Mouse (Mus musculus): ENCODE data around the gene Crybg1. TPM values are rescaled to one million over a fixed set of nuclear protein-coding genes. Genes with fewer than 3 reads are reported as not detected.
"Not testable (repeated sequence)": the region's sequence is repeated elsewhere in the genome, so short reads cannot be mapped to it uniquely, and the experiment has no call there.

Gene Crybg1
- polyA plus RNA-seq, 1 experiment from 2014 or later: 0.30 TPM

GRCm38 (mm10) chr10:43928596-43928995 lies 220.1 kb downstream of the Crybg1 start:
- peaks cover 60% of the 10 kb centered on the region for H3K36me3 ChIP-seq
- no peaks in the 10 kb centered on the region for H3K9me3 ChIP-seq (replicated peaks)
- no peak overlapping the region for H3K4me2 ChIP-seq

GRCm38 (mm10) chr10:43927736-43928135 lies 220.9 kb downstream of the Crybg1 start:
- no peak for ATAC-seq
- no peaks in the 10 kb centered on the region for H3K9me3 ChIP-seq (replicated peaks)
- no peaks in the 10 kb centered on the region for H3K27me3 ChIP-seq (replicated peaks)
- no peak overlapping the region for H3K4me3 ChIP-seq
- no peak overlapping the region for H3K9ac ChIP-seq
- H3K4me2 ChIP-seq: no peak overlapping the region
- 72% methylated on average over 8 of the region's 8 CpGs for WGBS (ENCODE audit: insufficient replicate concordance)
- H3K36me3 ChIP-seq: peaks cover 56% of the 10 kb centered on the region
- H3K27ac ChIP-seq: no peak overlapping the region
- H3K4me1 ChIP-seq: no peaks in the 10 kb centered on the region

More at GRCm38 (mm10) chr10:43928596-43928995, 220.1 kb downstream of the Crybg1 start:
- no peak overlapping the region for H3K9ac ChIP-seq
- 66% methylated on average over 5 of the region's 5 CpGs for WGBS (ENCODE audit: insufficient replicate concordance)
- no peak for ATAC-seq
- H3K27me3 ChIP-seq (replicated peaks): no peaks in the 10 kb centered on the region
- H3K4me1 ChIP-seq: no peaks in the 10 kb centered on the region
- no peak overlapping the region for H3K4me3 ChIP-seq
- no peak overlapping the region for H3K27ac ChIP-seq

GRCm38 (mm10) chr10:43925776-43926175 lies 222.9 kb downstream of the Crybg1 start:
- not testable (repeated sequence) for H3K4me2 ChIP-seq; H3K27ac ChIP-seq; H3K9me3 ChIP-seq (replicated peaks); H3K4me1 ChIP-seq; H3K27me3 ChIP-seq (replicated peaks); H3K4me3 ChIP-seq; H3K9ac ChIP-seq; ATAC-seq
- WGBS (ENCODE audit: insufficient replicate concordance): 86% methylated on average over 9 of the region's 9 CpGs
- peaks cover 50% of the 10 kb centered on the region for H3K36me3 ChIP-seq

- H3K9ac ChIP-seq: no peak overlapping the region
- no peak overlapping the region for H3K4me2 ChIP-seq
- H3K4me1 ChIP-seq: 0 out of 2 replicates have a peak, but pooled peaks cover 4% of the 10 kb centered on the region
- H3K4me3 ChIP-seq: no peak overlapping the region
- H3K27ac ChIP-seq: no peak overlapping the region
- no peaks in the 10 kb centered on the region for H3K27me3 ChIP-seq (replicated peaks)
- peaks cover 29% of the 10 kb centered on the region for H3K36me3 ChIP-seq
- no peaks in the 10 kb centered on the region for H3K9me3 ChIP-seq (replicated peaks)
- 90% methylated on average over 3 of the region's 3 CpGs for WGBS (ENCODE audit: insufficient replicate concordance)
- ATAC-seq: no peak
These were observed 225.6 kb downstream of the Crybg1 start for GRCm38 (mm10) chr10:43923096-43923495.

- ATAC-seq: 0 out of 2 replicates have a peak, but pooled peaks have one; percentile 44
- Histone ChIP-seq H3K4me3 (no peak overlapping the region), H3K27me3 (replicated peaks) (no peaks in the 10 kb centered on the region), H3K36me3 (peaks cover 36% of the 10 kb centered on the region), H3K27ac (no peak overlapping the region), H3K4me1 (peaks cover 15% of the 10 kb centered on the region; the same call in 1 of the 2 replicates), H3K9ac (no peak overlapping the region), H3K9me3 (replicated peaks) (no peaks in the 10 kb centered on the region), H3K4me2 (no peak overlapping the region)
- WGBS (ENCODE audit: insufficient replicate concordance): 43% methylated on average over 17 of the region's 17 CpGs
These were observed 229.7 kb downstream of the Crybg1 start for GRCm38 (mm10) chr10:43918696-43919608.

GRCm38 (mm10) chr10:43916737-43917136 lies 231.9 kb downstream of the Crybg1 start:
- H3K27ac ChIP-seq: no peak overlapping the region
- no peak for ATAC-seq
- H3K4me3 ChIP-seq: no peak overlapping the region
- H3K4me1 ChIP-seq: peaks cover 27% of the 10 kb centered on the region
- no peak overlapping the region for H3K4me2 ChIP-seq
- 18% methylated on average over 2 of the region's 2 CpGs for WGBS (ENCODE audit: insufficient replicate concordance)
- H3K9ac ChIP-seq: no peak overlapping the region
- no peaks in the 10 kb centered on the region for H3K27me3 ChIP-seq (replicated peaks)
- H3K36me3 ChIP-seq: peaks cover 33% of the 10 kb centered on the region
- H3K9me3 ChIP-seq (replicated peaks): no peaks in the 10 kb centered on the region

GRCm38 (mm10) chr10:43916181-43916580 lies 232.5 kb downstream of the Crybg1 start:
- no peaks in the 10 kb centered on the region for H3K27me3 ChIP-seq (replicated peaks)
- WGBS (ENCODE audit: insufficient replicate concordance): 80% methylated on average over 12 of the region's 12 CpGs

GRCm38 (mm10) chr10:43912236-43912635 lies 236.4 kb downstream of the Crybg1 start:
- Histone ChIP-seq H3K36me3 (peaks cover 29% of the 10 kb centered on the region), H3K4me3 (no peak overlapping the region), H3K4me1 (peaks cover 28% of the 10 kb centered on the region), H3K9ac (no peak overlapping the region), H3K27me3 (replicated peaks) (no peaks in the 10 kb centered on the region), H3K4me2 (no peak overlapping the region), H3K27ac (no peak overlapping the region), H3K9me3 (replicated peaks) (no peaks in the 10 kb centered on the region)
- ATAC-seq: 0 out of 2 replicates have a peak, but pooled peaks have one; percentile 46
- 21% methylated on average over 3 of the region's 3 CpGs for WGBS (ENCODE audit: insufficient replicate concordance)

More at GRCm38 (mm10) chr10:43916181-43916580, 232.5 kb downstream of the Crybg1 start:
- Histone ChIP-seq H3K4me3 (no peak overlapping the region), H3K4me1 (peaks cover 28% of the 10 kb centered on the region), H3K27ac (no peak overlapping the region), H3K36me3 (peaks cover 29% of the 10 kb centered on the region), H3K9ac (no peak overlapping the region), H3K9me3 (replicated peaks) (no peaks in the 10 kb centered on the region), H3K4me2 (no peak overlapping the region)
- no peak for ATAC-seq

GRCm38 (mm10) chr10:43910873-43911142 lies 237.8 kb downstream of the Crybg1 start:
- ATAC-seq: no peak
- peaks cover 24% of the 10 kb centered on the region for H3K36me3 ChIP-seq
- WGBS (ENCODE audit: insufficient replicate concordance): 71% methylated on average over 8 of the region's 8 CpGs
- no peak overlapping the region for H3K9ac ChIP-seq
- H3K4me3 ChIP-seq: no peak overlapping the region
- no peaks in the 10 kb centered on the region for H3K9me3 ChIP-seq (replicated peaks)
- no peaks in the 10 kb centered on the region for H3K27me3 ChIP-seq (replicated peaks)
- H3K27ac ChIP-seq: peak overlapping the region; percentile 39; the same call in 1 of the 2 replicates
- H3K4me1 ChIP-seq: peaks cover 18% of the 10 kb centered on the region
- H3K4me2 ChIP-seq: no peak overlapping the region

GRCm38 (mm10) chr10:43910032-43910872 lies 238.4 kb downstream of the Crybg1 start:
- Histone ChIP-seq H3K4me3 (no peak overlapping the region), H3K36me3 (peaks cover 21% of the 10 kb centered on the region), H3K9me3 (replicated peaks) (no peaks in the 10 kb centered on the region), H3K4me1 (peaks cover 18% of the 10 kb centered on the region), H3K9ac (no peak overlapping the region), H3K27me3 (replicated peaks) (no peaks in the 10 kb centered on the region), H3K4me2 (no peak overlapping the region), H3K27ac (peak overlapping the region; percentile 39; the same call in 1 of the 2 replicates)
- ATAC-seq: no peak
- 70% methylated on average over 12 of the region's 12 CpGs for WGBS (ENCODE audit: insufficient replicate concordance)

GRCm38 (mm10) chr10:43904569-43904968 lies 244.1 kb downstream of the Crybg1 start:
- 93% methylated on average over 1 of the region's 1 CpGs for WGBS (ENCODE audit: insufficient replicate concordance)
- ATAC-seq: no peak
- no peak overlapping the region for H3K4me2 ChIP-seq

More at GRCm38 (mm10) chr10:43904569-43904968, 244.1 kb downstream of the Crybg1 start:
- H3K4me3 ChIP-seq: no peak overlapping the region
- no peak overlapping the region for H3K9ac ChIP-seq
- no peak overlapping the region for H3K27ac ChIP-seq
- H3K4me1 ChIP-seq: peaks cover 17% of the 10 kb centered on the region
- H3K27me3 ChIP-seq (replicated peaks): no peaks in the 10 kb centered on the region
- no peaks in the 10 kb centered on the region for H3K9me3 ChIP-seq (replicated peaks)
- H3K36me3 ChIP-seq: no peaks in the 10 kb centered on the region
